In the genomic region with DNA sequence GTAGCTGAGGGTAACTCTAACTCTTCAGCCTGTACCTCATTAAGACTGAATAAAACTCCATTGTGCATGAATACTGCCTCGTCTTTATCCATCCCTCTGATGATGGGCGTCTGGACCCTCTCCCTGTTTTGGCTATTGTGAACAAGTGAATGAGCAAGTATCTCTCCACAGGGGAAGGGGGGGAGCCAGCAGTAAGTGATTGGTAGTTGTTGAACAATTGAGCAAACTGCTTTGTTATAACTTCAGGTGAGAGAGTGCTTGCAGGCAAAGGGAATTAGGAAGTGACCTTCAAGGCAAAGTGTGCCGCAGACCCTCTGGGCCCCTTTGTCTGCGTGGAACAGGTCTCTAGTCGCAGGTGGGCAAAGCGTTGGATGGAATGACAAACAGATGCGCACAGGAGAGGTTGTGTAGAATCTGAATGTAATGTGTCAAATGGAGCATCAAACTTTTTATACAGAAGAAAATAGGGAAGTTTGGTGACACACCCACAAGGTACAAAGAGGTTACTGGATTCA, we compare ENCODE assay signal across 36 mouse cellular contexts. TPM values are rescaled to one million over a fixed set of nuclear protein-coding genes. Genes with fewer than 3 reads are reported as not detected.
"Had no signal": no experiment of that assay in that cellular context is flagged by ENCODE, and none has a peak within 500 bp of the region (broad histone marks: within the 10 kb centered on the region; RNA-seq: fewer than 3 reads in every experiment).

No protein-coding gene starts in this region.

- H3K36me3 ChIP-seq: heart, embryonic 12.5 days; hindbrain, embryonic 10.5 days; hindbrain, embryonic 12.5 days; intestine, embryonic 15.5 days; limb, embryonic 10.5 days; limb, embryonic 12.5 days; liver, embryonic 13.5 days; liver, embryonic 15.5 days had no signal

- DNase-seq: gastrocnemius, adult 2 months; gastrocnemius, postnatal 10 days; gastrocnemius, postnatal 25 days; heart, adult 2 months; heart, postnatal 10 days; heart, postnatal 4 days; kidney, adult 18-20 months; kidney, adult 8-10 months; kidney, postnatal 10 days; kidney, postnatal 25 days; kidney, postnatal 4 days; liver; liver, embryonic 13.5 days had no signal

- H3K27me3 ChIP-seq: heart, embryonic 12.5 days; hindbrain, embryonic 12.5 days; intestine, embryonic 15.5 days; limb, embryonic 12.5 days; liver, embryonic 13.5 days; liver, embryonic 15.5 days had no signal

- H3K9me3 ChIP-seq: heart, embryonic 12.5 days; hindbrain, embryonic 10.5 days; hindbrain, embryonic 12.5 days; intestine, embryonic 15.5 days; limb, embryonic 10.5 days; limb, embryonic 12.5 days; liver, embryonic 13.5 days; liver, embryonic 15.5 days had no signal

- H3K9ac ChIP-seq: heart, embryonic 12.5 days; hindbrain, embryonic 12.5 days; hindbrain, embryonic 14.5 days; intestine, embryonic 15.5 days; limb, embryonic 12.5 days; liver, embryonic 13.5 days; liver, embryonic 15.5 days had no signal

- ATAC-seq: hindbrain, embryonic 16.5 days; inflammation-experienced regulatory T-cells, adult 6 months; intestine, embryonic 15.5 days; intestine, postnatal 0 days had no signal

- H3K4me1 ChIP-seq: heart, embryonic 12.5 days; hindbrain, embryonic 10.5 days; hindbrain, embryonic 12.5 days; intestine, embryonic 15.5 days; limb, embryonic 10.5 days; limb, embryonic 12.5 days; liver, embryonic 13.5 days; liver, embryonic 15.5 days had no signal

- H3K4me2 ChIP-seq: heart, embryonic 12.5 days; hindbrain, embryonic 12.5 days; hindbrain, embryonic 14.5 days; intestine, embryonic 15.5 days; limb, embryonic 12.5 days; liver, embryonic 11.5 days; liver, embryonic 13.5 days; liver, embryonic 15.5 days had no signal

- H3K27ac ChIP-seq: gastrocnemius, adult 2 months; heart, adult 2 months; hindbrain, embryonic 10.5 days; hindbrain, embryonic 12.5 days; hindbrain, embryonic 14.5 days; intestine, embryonic 15.5 days; left cerebral cortex, adult 2 months; limb, embryonic 10.5 days; limb, embryonic 12.5 days; liver, embryonic 13.5 days; liver, embryonic 15.5 days had no signal

- H3K4me3 ChIP-seq: gastrocnemius, adult 2 months; heart, adult 2 months; heart, embryonic 12.5 days; hindbrain, embryonic 10.5 days; hindbrain, embryonic 12.5 days; intestine, embryonic 15.5 days; left cerebral cortex, adult 2 months; limb, embryonic 10.5 days; limb, embryonic 12.5 days; liver, embryonic 13.5 days; liver, embryonic 15.5 days had no signal

RNA-seq across cellular contexts. Expression of a gene that starts 50.6 kb away (rescaled TPM):
- total RNA-seq: gastrocnemius, adult 2 months; gastrocnemius, postnatal 10 days; gastrocnemius, postnatal 25 days; gastrocnemius, postnatal 4 days; granulocyte monocyte progenitor cell, adult 5-6 weeks; heart, adult 2 months; heart, postnatal 10 days; heart, postnatal 25 days; heart, postnatal 4 days; layer of hippocampus, adult 8-10 months; layer of hippocampus, postnatal 10 days; left cerebral cortex, adult 2 months had no signal
- polyA plus RNA-seq: heart, adult 2 months; heart, embryonic 12.5 days; heart, embryonic 14.5 days; heart, embryonic 16.5 days; hindbrain, embryonic 10.5 days; hindbrain, embryonic 12.5 days; hindbrain, embryonic 14.5 days; inflammation-experienced regulatory T-cells, adult 6 months; intestine, embryonic 15.5 days; intestine, postnatal 0 days; kidney, embryonic 14.5 days; kidney, embryonic 16.5 days; limb, embryonic 10.5 days; limb, embryonic 12.5 days; limb, embryonic 14.5 days; liver, embryonic 11.5 days; liver, embryonic 13.5 days; liver, embryonic 15.5 days had no signal
